Mouse (Mus musculus): ENCODE results near the gene Fam193b.
"Not testable (repeated sequence)": the region's sequence is repeated elsewhere in the genome, so short reads cannot be mapped to it uniquely, and the experiment has no call there.

Gene Fam193b

GRCm38 (mm10) chr13:55571027-55571751, at the start of gene Fam193b:
Fam193b (minus strand) TSS chr13:55571120.
- DNase-seq (ENCODE audit: low read depth, low spot score) = peak; percentile 95

GRCm38 (mm10) chr13:55620275-55620674, 49.4 kb upstream of the Fam193b start:
- DNase-seq (ENCODE audit: low read depth, low spot score) = no peak

- no peak for DNase-seq (ENCODE audit: low read depth, low spot score)
These were observed 48.4 kb upstream of the Fam193b start for GRCm38 (mm10) chr13:55619328-55619727.

- DNase-seq (ENCODE audit: low read depth, low spot score) = no peak
These were observed 42.6 kb upstream of the Fam193b start for GRCm38 (mm10) chr13:55613471-55613870.

- no peak for DNase-seq (ENCODE audit: low read depth, low spot score)
These were observed 41.1 kb upstream of the Fam193b start for GRCm38 (mm10) chr13:55611996-55612395.

- no peak for DNase-seq (ENCODE audit: low read depth, low spot score)
These were observed 36.7 kb upstream of the Fam193b start for GRCm38 (mm10) chr13:55607624-55608006.

- no peak for DNase-seq (ENCODE audit: low read depth, low spot score)
These were observed 36.1 kb upstream of the Fam193b start for GRCm38 (mm10) chr13:55606899-55607623.

- no peak for DNase-seq (ENCODE audit: low read depth, low spot score)
These were observed 33.7 kb upstream of the Fam193b start for GRCm38 (mm10) chr13:55604606-55605005.

- peak; percentile 89 for DNase-seq (ENCODE audit: low read depth, low spot score)
These were observed 30.7 kb upstream of the Fam193b start for GRCm38 (mm10) chr13:55601611-55602010.

- DNase-seq (ENCODE audit: low read depth, low spot score) = peak; percentile 66
These were observed 29.7 kb upstream of the Fam193b start for GRCm38 (mm10) chr13:55600657-55601056.

- DNase-seq (ENCODE audit: low read depth, low spot score) = peak; percentile 82
These were observed 28.9 kb upstream of the Fam193b start, which contains the start of gene B4galt7 for GRCm38 (mm10) chr13:55599566-55600540. B4galt7 (plus strand) TSS chr13:55599896.

- no peak for DNase-seq (ENCODE audit: low read depth, low spot score)
These were observed 25.9 kb upstream of the Fam193b start for GRCm38 (mm10) chr13:55596802-55597201.

- DNase-seq (ENCODE audit: low read depth, low spot score) = no peak
These were observed 24.5 kb upstream of the Fam193b start for GRCm38 (mm10) chr13:55595375-55595774.

- DNase-seq (ENCODE audit: low read depth, low spot score) = peak; percentile 12
These were observed 22.4 kb upstream of the Fam193b start for GRCm38 (mm10) chr13:55593254-55593747.

GRCm38 (mm10) chr13:55592512-55593253, 21.8 kb upstream of the Fam193b start:
- DNase-seq (ENCODE audit: low read depth, low spot score) = peak; percentile 99

- DNase-seq (ENCODE audit: low read depth, low spot score) = no peak
These were observed 21.1 kb upstream of the Fam193b start for GRCm38 (mm10) chr13:55591961-55592490.

GRCm38 (mm10) chr13:55578086-55578485, 7.2 kb upstream of the Fam193b start:
- no peak for DNase-seq (ENCODE audit: low read depth, low spot score)

GRCm38 (mm10) chr13:55576872-55577271, 6.0 kb upstream of the Fam193b start:
- not testable (repeated sequence) for DNase-seq (ENCODE audit: low read depth, low spot score)

- peak; percentile 19 for DNase-seq (ENCODE audit: low read depth, low spot score)
These were observed 5.0 kb upstream of the Fam193b start for GRCm38 (mm10) chr13:55575932-55576331.

- no peak for DNase-seq (ENCODE audit: low read depth, low spot score)
These were observed 3.4 kb upstream of the Fam193b start for GRCm38 (mm10) chr13:55574321-55574720.

- DNase-seq (ENCODE audit: low read depth, low spot score) = no peak
These were observed 2.5 kb upstream of the Fam193b start, which contains the start of gene Tmed9 for GRCm38 (mm10) chr13:55573432-55573831. Tmed9 (plus strand) TSS chr13:55573732.

Measured in CD4-positive, CD25-positive, alpha-beta regulatory T cell, adult 2 months (primary cell).